In the genomic region with DNA sequence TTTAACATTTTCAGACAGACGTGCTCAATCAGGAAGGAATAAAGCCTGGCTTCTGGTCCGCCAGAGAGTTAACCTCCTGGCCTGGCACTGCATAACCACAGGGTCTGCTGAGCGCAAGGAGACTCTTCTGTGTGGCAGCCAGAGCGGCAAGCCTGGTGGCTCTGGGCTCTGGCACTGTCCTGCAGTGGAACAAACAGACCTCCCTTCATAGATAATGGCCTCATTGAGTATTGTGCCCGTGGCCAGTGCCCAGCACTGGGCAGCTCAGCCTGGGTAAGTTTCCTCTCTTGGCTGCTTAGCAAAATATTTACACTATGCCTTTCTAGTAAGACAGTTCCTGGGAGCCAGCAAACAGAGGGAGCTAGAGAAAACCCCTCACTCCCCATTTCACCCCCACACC, we compare ENCODE assay signal across 13 mouse cellular contexts. TPM values are rescaled to one million over a fixed set of nuclear protein-coding genes. Genes with fewer than 3 reads are reported as not detected.
DNase-seq lines count a peak whose midpoint lies in the region; ATAC-seq lines count a peak whose summit lies in the region.
"Had no signal": no experiment of that assay in that cellular context is flagged by ENCODE, and none has a peak within 500 bp of the region (broad histone marks: within the 10 kb centered on the region; RNA-seq: fewer than 3 reads in every experiment).

No protein-coding gene starts in this region.

- H3K4me3 ChIP-seq in midbrain, embryonic 13.5 days (replicated peaks) = no peak overlapping the region
- H3K4me3 ChIP-seq: heart, embryonic 15.5 days; midbrain, embryonic 12.5 days had no signal

- WGBS in midbrain, embryonic 13.5 days = 55% methylated on average over 5 of the region's 5 CpGs

- H3K27ac ChIP-seq in midbrain, embryonic 13.5 days = peak overlapping the region; percentile 25; the same call in 1 of the 2 replicates
- H3K27ac ChIP-seq: heart, embryonic 15.5 days; midbrain, embryonic 12.5 days had no signal

- H3K9me3 ChIP-seq in midbrain, embryonic 13.5 days = no peaks in the 10 kb centered on the region
- H3K9me3 ChIP-seq: heart, embryonic 15.5 days; midbrain, embryonic 12.5 days had no signal

- peaks cover 5% of the 10 kb centered on the region; the same call in 1 of the 2 replicates for H3K27me3 ChIP-seq in midbrain, embryonic 13.5 days
- H3K27me3 ChIP-seq: heart, embryonic 15.5 days; midbrain, embryonic 12.5 days had no signal

- no peak overlapping the region for H3K4me2 ChIP-seq in midbrain, embryonic 13.5 days (replicated peaks)
- H3K4me2 ChIP-seq: heart, embryonic 15.5 days; midbrain, embryonic 12.5 days had no signal

- DNase-seq in layer of hippocampus, adult 11-12 months (ENCODE audit: low spot score) = peak; percentile 71
- no peak for DNase-seq in layer of hippocampus, adult 9-10 months (ENCODE audit: low spot score)
- peak; percentile 41 to 52 for DNase-seq in cerebellum, postnatal 14 days
- peak; percentile 21 for DNase-seq in heart, postnatal 4 days
- DNase-seq in adrenal gland, postnatal 25 days = no peak
- DNase-seq in adrenal gland, adult 8-10 months = no peak
- DNase-seq in embryo, embryonic 11 days = no peak

- H3K4me1 ChIP-seq in midbrain, embryonic 13.5 days (replicated peaks) = peaks cover 8% of the 10 kb centered on the region; the same call in 1 of the 2 replicates

- H3K36me3 ChIP-seq in midbrain, embryonic 13.5 days = no peaks in the 10 kb centered on the region
- H3K36me3 ChIP-seq: heart, embryonic 15.5 days; midbrain, embryonic 12.5 days had no signal

- peak; percentile 53; the same call in 1 of the 2 replicates for ATAC-seq in midbrain, embryonic 13.5 days

- no peak overlapping the region for H3K9ac ChIP-seq in midbrain, embryonic 13.5 days (replicated peaks)
- H3K9ac ChIP-seq: heart, embryonic 15.5 days; midbrain, embryonic 12.5 days had no signal

RNA-seq across cellular contexts. Expression of gene AL607142.1, which starts 9.3 kb away (rescaled TPM):
- not detected for total RNA-seq in heart, postnatal 4 days (2021)
- not detected in 2 replicates for polyA plus RNA-seq in midbrain, embryonic 13.5 days (2015; fragmentation: Nextera tagmentation; extraction: Ambion mirVana)
- total RNA-seq in adrenal gland, postnatal 25 days (2021) = not detected in 2 replicates
- total RNA-seq in adrenal gland, adult 8-10 months (2022) = not detected
- total RNA-seq: ES-E14 had no signal
- polyA plus RNA-seq: heart, embryonic 15.5 days; limb, embryonic 14.5 days; midbrain, embryonic 12.5 days; small intestine, adult 2 months had no signal

Comparison
In these comparisons a context has a peak if more than half of its experiments do, and no peak if none do; other contexts are left out.
1. DNase-seq: peak in layer of hippocampus, adult 11-12 months (single experiment), cerebellum, postnatal 14 days (2 of 2) and heart, postnatal 4 days (single experiment); none in layer of hippocampus, adult 9-10 months (single experiment), adrenal gland, postnatal 25 days (single experiment), adrenal gland, adult 8-10 months (single experiment) and embryo, embryonic 11 days (single experiment).